Mouse (Mus musculus): ENCODE measurements around the gene Atp2b1.

DNA sequence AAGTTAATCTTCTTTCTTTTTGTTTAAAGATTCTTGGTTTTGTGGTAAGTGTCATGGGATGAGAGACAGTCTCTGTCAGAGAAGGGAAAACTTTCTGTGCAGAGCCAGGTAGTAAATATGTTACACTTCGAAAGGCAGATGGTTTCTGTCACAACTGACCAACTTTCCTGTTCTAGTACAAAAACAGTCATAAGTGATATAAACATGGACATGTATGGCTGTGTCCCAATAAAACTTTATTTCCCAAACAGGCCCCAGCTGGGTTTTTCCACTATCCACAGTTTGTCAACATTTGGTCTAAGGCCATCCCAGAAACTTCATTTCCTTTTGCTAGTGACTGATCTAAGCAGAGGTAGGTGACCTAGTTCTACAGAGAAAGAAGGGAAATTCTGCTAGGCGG lies 29.8 kb upstream of the Atp2b1 start:
- no peak for TF ChIP-seq CTCF (IDR thresholded peaks at IDR 0.05; ENCODE audit: borderline replicate concordance, insufficient read depth, low read depth, low read length)
- TF ChIP-seq POLR2A (IDR thresholded peaks at IDR 0.05; ENCODE audit: borderline replicate concordance, insufficient read depth, low read length), result no peak

Data from cerebellum, adult 2 months (tissue).